Mouse (Mus musculus) kidney, embryonic 15.5 days (tissue): ENCODE data around the gene Scgb1b18. TPM values are rescaled to one million over a fixed set of nuclear protein-coding genes. Genes with fewer than 3 reads are reported as not detected.
"Not testable (repeated sequence)": the region's sequence is repeated elsewhere in the genome, so short reads cannot be mapped to it uniquely, and the experiment has no call there.

Experiments used
- ATAC-seq: fragments of 200-750 bp; cut with Nextera tagmentation; replicated peaks from 2 replicates; pipeline ENCODE4 v1.8.0; 2017; ENCODE audit warnings: moderate TSS enrichment; ENCODE audit not compliant: low FRiP score
- H3K27ac ChIP-seq: fragments of 300-500 bp; sonication (generic); 2 replicates; pipeline ENCODE4 v1.5.1; 2015; ENCODE audit warnings: mild to moderate bottlenecking, inconsistent platforms
- H3K27me3 ChIP-seq: fragments of 300-500 bp; sonication (generic); 2 replicates; pipeline ENCODE4 v1.6.1; 2015; ENCODE audit warnings: inconsistent platforms
- H3K36me3 ChIP-seq: fragments of 300-500 bp; sonication (generic); 2 replicates; pipeline ENCODE4 v1.6.1; 2015; ENCODE audit warnings: inconsistent platforms
- H3K4me1 ChIP-seq: fragments of 300-500 bp; sonication (generic); 2 replicates; pipeline ENCODE4 v1.6.1; 2015; ENCODE audit warnings: inconsistent platforms
- H3K4me2 ChIP-seq: fragments of 300-500 bp; sonication (generic); 2 replicates; pipeline ENCODE4 v1.6.1; 2015; ENCODE audit warnings: moderate library complexity, mild to moderate bottlenecking, inconsistent platforms
- H3K4me3 ChIP-seq: fragments of 300-500 bp; sonication (generic); replicated peaks from 2 replicates; pipeline ENCODE4 v1.5.1; 2015; ENCODE audit warnings: mild to moderate bottlenecking, inconsistent platforms
- H3K9ac ChIP-seq: fragments of 300-500 bp; sonication (generic); 2 replicates; pipeline ENCODE4 v1.6.1; 2015; ENCODE audit warnings: mild to moderate bottlenecking, inconsistent platforms
- H3K9me3 ChIP-seq: fragments of 300-500 bp; sonication (generic); replicated peaks from 2 replicates; pipeline ENCODE4 v1.6.1; 2016; ENCODE audit warnings: inconsistent platforms
- whole genome bisulfite sequencing: fragments of 180-500 bp; shearing (Covaris S2); methylation state at CpG from one replicate; pipeline ENCODE4 v1.1.7; 2015; ENCODE audit warnings: mixed read lengths; 5-methylcytosine and 5-hydroxymethylcytosine counted together
- polyA plus RNA-seq: library from polyadenylated mRNA; unstranded; fragments of >200 nt; fragmentation: Nextera tagmentation; extraction: Ambion mirVana; gene quantifications from 2 replicates; pipeline ENCODE4 v1.2.1, GENCODE M21; 2015

Scgb1b18 gene
- not detected in 2 replicates for polyA plus RNA-seq

DNA sequence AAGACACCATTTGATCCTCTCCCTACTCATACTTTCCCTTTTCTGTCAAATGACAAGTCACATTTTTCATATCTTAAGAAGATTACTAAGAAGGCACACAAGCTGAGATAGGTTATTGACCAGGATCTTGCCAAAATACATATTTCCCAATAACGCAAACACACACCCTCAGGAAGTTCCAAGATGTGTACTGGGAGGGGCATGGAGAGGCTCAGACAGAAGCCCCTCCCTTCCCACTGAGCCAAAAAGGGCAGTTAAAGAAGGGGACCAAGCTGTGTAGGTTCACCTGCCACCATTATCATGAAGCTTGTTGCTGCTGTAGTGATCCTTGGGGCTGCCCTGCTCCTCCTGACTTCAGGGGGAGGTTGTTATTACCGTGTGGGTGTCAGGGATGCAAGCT is at the start of gene Scgb1b18:
Gene Scgb1b18 (plus strand): TSS at position 301 of the 400 bp plus-strand sequence.
- not testable (repeated sequence) for H3K36me3 ChIP-seq, H3K4me2 ChIP-seq, H3K27ac ChIP-seq, H3K27me3 ChIP-seq, H3K9ac ChIP-seq, H3K9me3 ChIP-seq, ATAC-seq, H3K4me3 ChIP-seq, H3K4me1 ChIP-seq
- no CpG with 5 or more reads among the region's 2 CpGs for WGBS

DNA sequence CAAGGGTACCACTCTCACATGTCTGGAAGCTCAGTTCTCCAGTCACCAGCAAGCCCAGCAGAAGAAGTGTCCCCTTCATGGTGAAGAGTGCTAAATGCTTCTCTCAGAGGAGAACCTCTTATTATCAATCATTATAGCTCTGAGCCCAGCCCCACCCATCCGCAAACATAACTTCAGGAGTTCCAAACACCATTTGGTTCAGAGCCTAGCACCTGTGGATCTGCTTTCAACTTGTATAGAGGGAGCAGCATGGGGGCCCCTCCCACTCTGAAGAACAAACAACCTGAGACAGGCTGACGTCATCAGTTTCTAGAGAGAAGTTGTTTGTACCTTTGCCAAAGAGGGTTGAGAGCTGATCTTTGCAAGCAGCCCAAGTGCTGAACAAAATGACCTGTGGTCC is 11.6 kb upstream of the Scgb1b18 start, which contains the start of gene Scgb2b18:
Gene Scgb2b18 (minus strand): TSS at position 101 of the 400 bp plus-strand sequence.
- H3K27ac ChIP-seq, H3K27me3 ChIP-seq, H3K4me2 ChIP-seq, ATAC-seq, H3K36me3 ChIP-seq, H3K4me3 ChIP-seq, H3K9ac ChIP-seq, H3K4me1 ChIP-seq, H3K9me3 ChIP-seq: not testable (repeated sequence)
- 76% methylated on average over 2 of the region's 2 CpGs for WGBS

Other genes with a start within 250 kb of the Scgb1b18 start
- gene Scgb2b17, start 129.0 kb upstream of the Scgb1b18 start, polyA plus RNA-seq, result not detected in 2 replicates
- gene Scgb1b17, start 122.1 kb upstream of the Scgb1b18 start, polyA plus RNA-seq, result not detected in 2 replicates
- not detected in 2 replicates for gene Scgb2b18, start 11.7 kb upstream of the Scgb1b18 start, polyA plus RNA-seq
- gene Scgb2b19, start 94.8 kb downstream of the Scgb1b18 start, polyA plus RNA-seq, result not detected in 2 replicates
- gene Scgb1b19, start 101.7 kb downstream of the Scgb1b18 start, polyA plus RNA-seq, result not detected in 2 replicates
- not detected in 2 replicates for gene Scgb2b20, start 180.8 kb downstream of the Scgb1b18 start, polyA plus RNA-seq
- gene Scgb1b20, start 187.7 kb downstream of the Scgb1b18 start, polyA plus RNA-seq, result not detected in 2 replicates